Mouse (Mus musculus): ENCODE measurements around the gene Gm20388. TPM values are rescaled to one million over a fixed set of nuclear protein-coding genes. Genes with fewer than 3 reads are reported as not detected.

The Gm20388 gene
- polyA plus RNA-seq, 1 experiment from 2014 or later: 12.4 TPM

DNA sequence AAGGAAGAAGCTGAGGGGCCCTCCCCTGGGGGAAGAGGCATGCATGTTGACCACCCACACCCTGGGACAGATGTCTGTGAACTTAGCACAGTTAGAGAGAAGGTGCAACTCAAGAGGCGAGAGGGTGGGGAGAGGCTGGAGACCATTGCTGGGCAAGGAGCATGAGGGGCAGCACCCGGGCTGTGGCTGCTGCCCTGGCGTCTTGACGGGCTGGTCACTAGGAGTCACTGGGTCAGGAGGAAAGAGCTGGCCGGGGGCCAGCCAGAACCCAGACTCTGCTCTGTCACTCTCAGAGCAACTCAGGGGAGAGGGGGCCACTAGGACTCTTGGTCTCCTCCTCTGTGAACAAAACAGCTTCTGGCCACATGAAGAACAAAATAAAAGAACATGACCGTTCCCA is 278.8 kb downstream of the Gm20388 start:
- Histone ChIP-seq H3K36me3 (ENCODE audit: control insufficient read depth, insufficient read depth, low read length) (no peaks in the 10 kb centered on the region), H3K9ac (ENCODE audit: low read depth, low read length) (no peak overlapping the region), H3K27ac (ENCODE audit: low read depth, low read length) (no peak overlapping the region), H3K9me3 (ENCODE audit: control insufficient read depth, low read length) (no peaks in the 10 kb centered on the region), H3K27me3 (replicated peaks; ENCODE audit: control insufficient read depth, insufficient read depth, low read length) (no peaks in the 10 kb centered on the region), H3K4me3 (ENCODE audit: low read length) (no peak overlapping the region), H3K4me2 (ENCODE audit: low read length) (no peak overlapping the region), H3K4me1 (ENCODE audit: control insufficient read depth, insufficient read depth, low read depth, low read length) (peaks cover 32% of the 10 kb centered on the region)
- ATAC-seq: no peak
- 76% methylated on average over 6 of the region's 6 CpGs for WGBS

DNA sequence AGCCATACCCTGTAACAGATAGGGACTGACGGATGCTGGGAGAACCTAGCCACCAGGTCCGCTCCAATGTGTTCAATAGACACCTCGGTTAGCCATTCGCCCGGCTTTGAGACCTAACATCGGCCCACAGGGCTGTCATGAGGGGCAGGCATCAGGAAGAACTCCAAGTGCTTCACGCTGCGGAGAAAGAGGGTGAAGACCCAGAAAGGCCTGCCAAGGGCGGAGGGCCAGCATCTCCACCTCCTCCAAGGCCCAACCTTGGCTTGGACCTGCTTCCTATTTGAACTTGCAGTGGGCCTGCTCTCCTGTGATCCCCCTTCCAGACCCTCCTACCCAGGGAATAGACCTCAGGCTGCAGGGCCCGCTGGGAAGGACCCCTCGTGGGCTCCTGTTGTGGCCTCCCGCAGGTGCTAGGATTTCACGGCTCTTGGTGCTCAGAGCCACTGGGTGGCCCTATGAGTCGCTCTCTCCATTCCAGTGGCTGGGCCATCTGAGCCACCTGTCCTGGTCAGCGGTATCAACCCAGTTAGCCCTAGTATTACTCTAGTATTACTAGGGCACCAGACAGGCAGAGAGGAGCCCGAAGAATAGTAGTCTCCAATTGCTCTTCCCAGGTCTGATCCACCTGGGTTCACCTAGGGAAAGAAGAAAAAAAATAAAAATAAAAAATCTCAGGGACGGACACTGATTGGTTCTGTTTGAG is 279.6 kb downstream of the Gm20388 start:
- Histone ChIP-seq H3K4me1 (ENCODE audit: control insufficient read depth, insufficient read depth, low read depth, low read length) (peaks cover 25% of the 10 kb centered on the region), H3K4me3 (ENCODE audit: low read length) (no peak overlapping the region), H3K27ac (ENCODE audit: low read depth, low read length) (0 out of 2 replicates have a peak overlapping the region, but pooled peaks have one; percentile 32), H3K4me2 (ENCODE audit: low read length) (no peak overlapping the region; the same call in 1 of the 2 replicates), H3K36me3 (ENCODE audit: control insufficient read depth, insufficient read depth, low read length) (no peaks in the 10 kb centered on the region), H3K9me3 (ENCODE audit: control insufficient read depth, low read length) (no peaks in the 10 kb centered on the region), H3K9ac (ENCODE audit: low read depth, low read length) (no peak overlapping the region), H3K27me3 (replicated peaks; ENCODE audit: control insufficient read depth, insufficient read depth, low read length) (no peaks in the 10 kb centered on the region)
- ATAC-seq: no peak
- 77% methylated on average over 17 of the region's 17 CpGs for WGBS

DNA sequence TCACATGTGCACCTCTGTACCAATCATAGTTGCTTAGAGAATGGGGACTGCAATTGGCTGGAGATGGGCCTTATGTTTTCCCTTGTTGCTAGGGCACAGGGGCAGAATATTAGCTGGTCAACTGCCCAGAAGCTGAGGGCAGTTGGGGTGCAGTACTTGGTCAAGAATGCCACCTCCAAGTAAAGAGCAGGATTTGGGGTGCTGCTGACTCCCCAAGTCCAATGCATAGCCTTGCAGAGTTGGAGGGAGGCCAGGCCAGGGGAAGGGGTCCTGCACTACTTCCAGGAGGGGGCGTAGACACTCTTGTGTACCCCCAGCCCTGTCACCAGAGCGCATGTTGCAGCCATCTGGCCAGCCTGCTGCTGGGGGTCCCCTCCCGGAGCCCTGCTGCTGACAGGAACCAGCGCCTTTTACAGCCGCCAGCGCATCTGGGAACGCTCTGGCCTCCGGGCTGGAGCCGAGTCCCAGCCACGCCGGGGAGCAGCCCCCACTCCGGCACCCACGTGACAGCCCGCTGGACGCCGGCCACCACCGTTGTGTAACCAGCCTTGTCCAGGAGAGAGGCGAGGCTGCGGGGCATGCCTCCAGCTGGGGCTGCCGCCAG is 280.3 kb downstream of the Gm20388 start:
- Histone ChIP-seq H3K4me1 (ENCODE audit: control insufficient read depth, insufficient read depth, low read depth, low read length) (peaks cover 19% of the 10 kb centered on the region), H3K36me3 (ENCODE audit: control insufficient read depth, insufficient read depth, low read length) (no peaks in the 10 kb centered on the region), H3K4me3 (ENCODE audit: low read length) (peak overlapping the region; percentile 21), H3K9ac (ENCODE audit: low read depth, low read length) (peak overlapping the region; percentile 44), H3K27me3 (replicated peaks; ENCODE audit: control insufficient read depth, insufficient read depth, low read length) (no peaks in the 10 kb centered on the region), H3K9me3 (ENCODE audit: control insufficient read depth, low read length) (no peaks in the 10 kb centered on the region), H3K4me2 (ENCODE audit: low read length) (peak overlapping the region; percentile 52), H3K27ac (ENCODE audit: low read depth, low read length) (peak overlapping the region; percentile 69)
- WGBS: 37% methylated on average over 19 of the region's 20 CpGs
- peak; percentile 82 for ATAC-seq

DNA sequence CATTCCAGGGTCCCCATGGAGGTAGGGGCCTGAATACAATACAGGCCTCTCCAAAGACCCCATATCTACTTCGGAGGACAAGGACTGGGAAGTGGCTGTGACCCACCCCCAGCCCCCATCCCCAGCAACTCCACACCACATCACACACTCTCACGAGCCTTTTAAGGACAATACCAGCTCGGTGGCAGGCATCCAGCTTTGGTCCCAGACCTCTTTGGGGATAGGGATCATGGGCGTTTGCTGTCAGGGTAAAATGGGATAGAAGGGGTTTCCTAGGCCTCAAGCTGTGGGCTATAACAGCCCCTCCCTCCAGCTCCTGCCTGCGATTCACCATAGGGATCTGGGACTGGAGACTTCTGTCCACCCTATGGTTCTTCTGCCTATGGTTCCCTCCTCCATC is 281.0 kb downstream of the Gm20388 start:
- 52% methylated on average over 5 of the region's 5 CpGs for WGBS
- Histone ChIP-seq H3K4me3 (ENCODE audit: low read length) (no peak overlapping the region), H3K36me3 (ENCODE audit: control insufficient read depth, insufficient read depth, low read length) (no peaks in the 10 kb centered on the region), H3K4me1 (ENCODE audit: control insufficient read depth, insufficient read depth, low read depth, low read length) (peaks cover 13% of the 10 kb centered on the region), H3K27me3 (replicated peaks; ENCODE audit: control insufficient read depth, insufficient read depth, low read length) (no peaks in the 10 kb centered on the region), H3K4me2 (ENCODE audit: low read length) (no peak overlapping the region; the same call in 1 of the 2 replicates), H3K9me3 (ENCODE audit: control insufficient read depth, low read length) (no peaks in the 10 kb centered on the region), H3K9ac (ENCODE audit: low read depth, low read length) (no peak overlapping the region; the same call in 1 of the 2 replicates), H3K27ac (ENCODE audit: low read depth, low read length) (peak overlapping the region; percentile 69)
- ATAC-seq: no peak

DNA sequence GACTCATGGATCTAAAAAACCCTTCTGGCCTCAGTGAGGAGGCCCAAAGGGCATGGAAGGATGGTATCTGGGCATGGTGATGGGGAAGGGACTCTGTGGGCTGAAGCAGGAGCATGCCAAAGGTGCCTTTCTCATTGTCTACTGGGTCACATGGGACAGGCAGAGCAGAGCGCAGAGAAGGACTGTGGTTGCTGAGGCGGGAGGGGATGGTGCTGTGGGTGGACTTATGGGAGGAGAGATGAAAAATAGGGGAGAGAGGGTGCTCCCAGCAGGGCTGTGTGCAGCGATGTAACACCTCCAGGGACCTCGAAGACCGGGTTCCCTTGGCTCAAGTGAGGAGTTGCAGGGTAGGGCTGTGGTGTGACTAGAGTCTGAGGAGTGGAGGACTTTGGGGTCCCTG is 281.5 kb downstream of the Gm20388 start:
- WGBS: 96% methylated on average over 5 of the region's 5 CpGs
- no peak overlapping the region for H3K9ac ChIP-seq (ENCODE audit: low read depth, low read length)
- no peak for ATAC-seq
- no peaks in the 10 kb centered on the region for H3K27me3 ChIP-seq (replicated peaks; ENCODE audit: control insufficient read depth, insufficient read depth, low read length)
- H3K4me1 ChIP-seq (ENCODE audit: control insufficient read depth, insufficient read depth, low read depth, low read length): peaks cover 9% of the 10 kb centered on the region
- no peaks in the 10 kb centered on the region for H3K9me3 ChIP-seq (ENCODE audit: control insufficient read depth, low read length)
- H3K4me3 ChIP-seq (ENCODE audit: low read length): no peak overlapping the region
- H3K4me2 ChIP-seq (ENCODE audit: low read length): no peak overlapping the region
- no peak overlapping the region for H3K27ac ChIP-seq (ENCODE audit: low read depth, low read length)
- no peaks in the 10 kb centered on the region for H3K36me3 ChIP-seq (ENCODE audit: control insufficient read depth, insufficient read depth, low read length)

DNA sequence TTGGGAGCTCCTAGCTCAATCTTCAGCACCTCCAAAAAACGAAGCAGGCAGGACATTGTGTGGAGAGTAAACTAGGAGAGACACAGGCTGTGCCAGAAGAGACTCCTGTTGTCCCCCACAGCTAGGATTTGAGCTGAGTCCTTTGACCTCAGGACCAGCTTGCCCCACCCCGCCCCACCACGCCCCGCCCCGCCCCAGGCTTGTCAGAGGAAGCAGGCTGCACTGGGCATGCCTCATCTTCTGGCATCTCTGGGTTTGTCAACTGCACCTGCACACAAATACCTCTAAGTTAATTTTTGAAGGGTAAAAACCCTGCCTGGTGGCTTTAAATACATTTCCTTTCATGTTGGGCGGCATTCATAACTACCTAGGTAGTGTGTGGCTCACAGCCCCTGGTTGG is 290.7 kb downstream of the Gm20388 start:
- ATAC-seq: no peak
- H3K9ac ChIP-seq (ENCODE audit: low read depth, low read length): no peak overlapping the region
- H3K4me3 ChIP-seq (ENCODE audit: low read length): no peak overlapping the region
- no peaks in the 10 kb centered on the region for H3K27me3 ChIP-seq (replicated peaks; ENCODE audit: control insufficient read depth, insufficient read depth, low read length)
- no peaks in the 10 kb centered on the region for H3K36me3 ChIP-seq (ENCODE audit: control insufficient read depth, insufficient read depth, low read length)
- H3K9me3 ChIP-seq (ENCODE audit: control insufficient read depth, low read length): 0 out of 2 replicates have a peak, but pooled peaks cover 7% of the 10 kb centered on the region
- H3K4me2 ChIP-seq (ENCODE audit: low read length): no peak overlapping the region
- 89% methylated on average over 6 of the region's 6 CpGs for WGBS
- no peak overlapping the region for H3K27ac ChIP-seq (ENCODE audit: low read depth, low read length)
- H3K4me1 ChIP-seq (ENCODE audit: control insufficient read depth, insufficient read depth, low read depth, low read length): no peaks in the 10 kb centered on the region

DNA sequence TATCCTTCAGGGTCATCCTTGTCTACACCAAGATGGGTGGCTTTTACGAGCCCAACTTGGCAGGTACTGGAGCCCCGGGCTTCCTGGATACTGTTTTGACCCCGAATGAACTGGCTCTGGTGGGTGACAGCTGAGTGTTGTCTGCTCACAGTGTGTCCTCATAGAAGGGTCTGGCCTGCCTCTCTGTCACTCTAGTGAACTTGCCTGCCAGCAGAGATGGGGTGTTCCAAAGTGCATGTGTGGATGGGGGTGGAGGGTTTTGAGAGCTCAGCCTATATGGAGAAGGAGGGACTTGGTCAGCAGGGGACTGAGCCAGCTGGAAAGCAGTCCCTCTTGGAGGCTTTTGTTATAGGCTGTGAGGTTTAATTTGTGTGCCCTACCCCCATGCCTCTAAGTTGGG is 291.9 kb downstream of the Gm20388 start:
- Histone ChIP-seq H3K9me3 (ENCODE audit: control insufficient read depth, low read length) (0 out of 2 replicates have a peak, but pooled peaks cover 7% of the 10 kb centered on the region), H3K4me2 (ENCODE audit: low read length) (no peak overlapping the region), H3K27ac (ENCODE audit: low read depth, low read length) (no peak overlapping the region), H3K36me3 (ENCODE audit: control insufficient read depth, insufficient read depth, low read length) (no peaks in the 10 kb centered on the region), H3K9ac (ENCODE audit: low read depth, low read length) (no peak overlapping the region), H3K4me3 (ENCODE audit: low read length) (no peak overlapping the region), H3K4me1 (ENCODE audit: control insufficient read depth, insufficient read depth, low read depth, low read length) (no peaks in the 10 kb centered on the region), H3K27me3 (replicated peaks; ENCODE audit: control insufficient read depth, insufficient read depth, low read length) (no peaks in the 10 kb centered on the region)
- ATAC-seq: no peak
- 74% methylated on average over 3 of the region's 3 CpGs for WGBS

DNA sequence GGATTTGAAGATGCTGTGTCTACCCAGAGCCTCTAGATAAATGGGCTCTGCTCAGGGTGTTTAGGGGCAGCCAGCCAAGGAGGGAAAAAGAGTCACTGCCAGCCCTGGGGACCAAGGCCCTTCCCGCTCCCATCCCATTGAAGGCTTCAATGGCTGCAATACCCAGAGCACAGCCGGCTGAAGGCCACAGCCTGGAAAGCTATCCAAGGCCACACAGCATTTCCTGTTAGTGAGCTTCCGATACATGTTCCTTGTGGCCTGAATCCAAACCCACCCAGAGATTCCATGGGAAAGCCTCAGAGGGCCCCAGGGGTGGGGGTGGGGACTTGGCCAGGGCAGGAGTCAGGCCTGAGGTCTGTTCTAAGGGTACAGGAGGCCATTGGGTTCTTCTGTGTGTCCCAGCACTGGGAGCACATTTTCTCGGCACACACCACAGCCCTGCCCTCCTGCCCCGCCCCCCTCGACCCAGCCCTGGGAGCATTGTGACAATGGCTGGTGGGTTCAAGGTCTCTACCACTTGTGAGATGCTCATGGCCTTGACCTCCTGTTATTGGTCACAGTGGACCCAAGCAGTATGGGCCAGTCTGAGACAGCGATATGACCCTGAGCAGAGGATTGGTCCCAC is 294.2 kb downstream of the Gm20388 start:
- ATAC-seq: peak; percentile 56; the same call in 1 of the 2 replicates
- Histone ChIP-seq H3K4me1 (ENCODE audit: control insufficient read depth, insufficient read depth, low read depth, low read length) (0 out of 2 replicates have a peak, but pooled peaks cover 4% of the 10 kb centered on the region), H3K4me2 (ENCODE audit: low read length) (no peak overlapping the region), H3K27me3 (replicated peaks; ENCODE audit: control insufficient read depth, insufficient read depth, low read length) (no peaks in the 10 kb centered on the region), H3K36me3 (ENCODE audit: control insufficient read depth, insufficient read depth, low read length) (no peaks in the 10 kb centered on the region), H3K9ac (ENCODE audit: low read depth, low read length) (no peak overlapping the region), H3K4me3 (ENCODE audit: low read length) (no peak overlapping the region), H3K27ac (ENCODE audit: low read depth, low read length) (no peak overlapping the region), H3K9me3 (ENCODE audit: control insufficient read depth, low read length) (0 out of 2 replicates have a peak, but pooled peaks cover 3% of the 10 kb centered on the region)
- 65% methylated on average over 7 of the region's 7 CpGs for WGBS

DNA sequence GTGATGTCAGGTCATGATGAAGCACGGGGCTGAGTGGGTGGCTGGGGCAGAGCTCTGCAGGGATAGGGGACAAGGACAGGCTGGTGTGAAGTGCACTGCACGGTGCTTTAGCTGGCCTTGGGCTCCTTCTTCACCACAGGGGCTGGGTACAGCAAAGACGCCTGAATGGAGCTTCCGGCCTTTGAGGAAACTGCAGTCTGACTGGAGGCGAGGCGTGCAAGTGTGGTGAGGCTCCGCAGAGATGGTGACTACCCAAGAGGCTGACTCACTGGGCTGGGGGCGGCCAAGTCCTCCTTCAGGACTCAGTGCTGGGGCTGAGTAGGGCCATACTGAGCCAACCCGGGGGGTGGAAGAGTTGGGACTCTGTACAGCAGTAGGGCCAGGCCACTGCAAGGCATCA is 295.3 kb downstream of the Gm20388 start:
- Histone ChIP-seq H3K4me2 (ENCODE audit: low read length) (no peak overlapping the region), H3K9ac (ENCODE audit: low read depth, low read length) (no peak overlapping the region), H3K4me1 (ENCODE audit: control insufficient read depth, insufficient read depth, low read depth, low read length) (0 out of 2 replicates have a peak, but pooled peaks cover 4% of the 10 kb centered on the region), H3K9me3 (ENCODE audit: control insufficient read depth, low read length) (no peaks in the 10 kb centered on the region), H3K4me3 (ENCODE audit: low read length) (no peak overlapping the region), H3K27me3 (replicated peaks; ENCODE audit: control insufficient read depth, insufficient read depth, low read length) (no peaks in the 10 kb centered on the region), H3K36me3 (ENCODE audit: control insufficient read depth, insufficient read depth, low read length) (no peaks in the 10 kb centered on the region), H3K27ac (ENCODE audit: low read depth, low read length) (no peak overlapping the region)
- WGBS: 80% methylated on average over 9 of the region's 9 CpGs
- no peak for ATAC-seq
